In the genomic region with DNA sequence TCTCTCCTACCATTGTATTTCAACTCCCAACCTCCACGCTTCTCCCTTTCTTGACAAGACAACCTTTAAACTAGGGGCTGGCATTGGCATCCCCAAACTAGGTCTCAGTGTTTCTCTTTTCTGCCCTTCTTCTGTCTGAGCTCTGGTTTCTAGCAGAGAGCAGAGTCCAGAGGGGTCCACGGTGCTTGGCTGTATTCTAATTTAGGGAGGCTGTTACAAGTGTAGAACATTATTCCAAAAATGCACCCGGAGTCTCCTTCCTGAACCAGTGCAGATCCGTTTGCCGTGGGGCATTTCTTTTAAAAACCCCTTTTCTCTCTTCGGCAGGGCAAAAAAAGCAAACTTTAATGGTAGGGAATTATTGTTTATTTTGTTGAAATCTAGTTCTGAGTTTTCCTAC, we compare ENCODE assay signal across 9 mouse cellular contexts. TPM values are rescaled to one million over a fixed set of nuclear protein-coding genes. Genes with fewer than 3 reads are reported as not detected.
A peak's percentile ranks its signal among the peaks of the same experiment; 100 is the strongest.
DNase-seq lines count a peak whose midpoint lies in the region; ATAC-seq and TF ChIP-seq lines count a peak whose summit lies in the region.
"Had no signal": no experiment of that assay in that cellular context is flagged by ENCODE, and none has a peak within 500 bp of the region (broad histone marks: within the 10 kb centered on the region; RNA-seq: fewer than 3 reads in every experiment).

No protein-coding gene starts in this region.

- H3K27ac ChIP-seq in heart, embryonic 14.5 days (replicated peaks in 1 of 2; ENCODE audit: control insufficient read depth in 1 of 2, insufficient read depth in 1 of 2, low read depth in 2 of 2, low read length in 2 of 2): peak overlapping the region; percentile 77 to 95
- H3K27ac ChIP-seq in MEL (ENCODE audit: control insufficient read depth, low read depth, low read length): peak overlapping the region; percentile 98
- H3K27ac ChIP-seq in heart, postnatal 0 days (ENCODE audit: low read depth): peak overlapping the region; percentile 94
- H3K27ac ChIP-seq in liver, embryonic 13.5 days: peak overlapping the region; percentile 98
- peak overlapping the region; percentile 87 for H3K27ac ChIP-seq in stomach, postnatal 0 days (replicated peaks)

- no peak for TF ChIP-seq RAD21 in MEL (IDR thresholded peaks at IDR 0.05; ENCODE audit: low read depth, low read length)

- ATAC-seq in heart, embryonic 14.5 days (ENCODE audit: insufficient number of reproducible peaks, insufficient read depth, low FRiP score, low read depth): no peak
- ATAC-seq in heart, postnatal 0 days (ENCODE audit: insufficient read depth, low read depth): no peak
- no peak for ATAC-seq in liver, embryonic 13.5 days (ENCODE audit: low read depth)
- ATAC-seq in stomach, postnatal 0 days (ENCODE audit: low FRiP score, low TSS enrichment): no peak
- ATAC-seq: Patski had no signal

- H3K4me2 ChIP-seq in heart, embryonic 14.5 days (ENCODE audit: low read length): peak overlapping the region; percentile 92
- H3K4me2 ChIP-seq in heart, postnatal 0 days (ENCODE audit: low read depth, low read length): peak overlapping the region; percentile 97
- peak overlapping the region; percentile 99 for H3K4me2 ChIP-seq in liver, embryonic 13.5 days
- peak overlapping the region; percentile 96 for H3K4me2 ChIP-seq in stomach, postnatal 0 days (replicated peaks; ENCODE audit: low read depth)

- no peaks in the 10 kb centered on the region for H3K27me3 ChIP-seq in heart, embryonic 14.5 days (ENCODE audit: control insufficient read depth, insufficient read depth, low read length)
- no peaks in the 10 kb centered on the region for H3K27me3 ChIP-seq in MEL (ENCODE audit: control insufficient read depth in 1 of 2, insufficient read depth in 2 of 2, low read length in 2 of 2)
- H3K27me3 ChIP-seq in heart, postnatal 0 days (ENCODE audit: control insufficient read depth, insufficient read depth, low read length): no peaks in the 10 kb centered on the region
- no peaks in the 10 kb centered on the region for H3K27me3 ChIP-seq in liver, embryonic 13.5 days
- H3K27me3 ChIP-seq in stomach, postnatal 0 days (ENCODE audit: control insufficient read depth, insufficient read depth, low read length): no peaks in the 10 kb centered on the region
- H3K27me3 ChIP-seq: Patski had no signal

- 4% methylated on average over 6 of the region's 6 CpGs for WGBS in heart, embryonic 14.5 days
- WGBS in heart, postnatal 0 days: 2% methylated on average over 6 of the region's 6 CpGs
- WGBS in liver, embryonic 13.5 days (ENCODE audit: insufficient replicate concordance): 2% methylated on average over 6 of the region's 6 CpGs
- 3% methylated on average over 6 of the region's 6 CpGs for WGBS in stomach, postnatal 0 days

- TF ChIP-seq POLR2A in MEL (IDR thresholded peaks at IDR 0.05; ENCODE audit: control insufficient read depth in 1 of 2, insufficient read depth in 1 of 2, low read depth in 1 of 2, low read length in 2 of 2, poor library complexity in 1 of 2): no peak

- peaks cover 9% of the 10 kb centered on the region for H3K36me3 ChIP-seq in heart, embryonic 14.5 days (ENCODE audit: control insufficient read depth, insufficient read depth, low read length)
- peaks cover 0 to 19% of the 10 kb centered on the region in 2 experiments; a peak in 2 of 4 replicates for H3K36me3 ChIP-seq in MEL (ENCODE audit: control insufficient read depth in 1 of 2, insufficient read depth in 2 of 2, low read length in 2 of 2)
- H3K36me3 ChIP-seq in heart, postnatal 0 days (replicated peaks; ENCODE audit: control insufficient read depth, insufficient read depth, low read length): peaks cover 4% of the 10 kb centered on the region
- H3K36me3 ChIP-seq in liver, embryonic 13.5 days: peaks cover 21% of the 10 kb centered on the region
- H3K36me3 ChIP-seq in stomach, postnatal 0 days (ENCODE audit: control insufficient read depth, insufficient read depth, low read length): no peaks in the 10 kb centered on the region

- H3K4me1 ChIP-seq in heart, embryonic 14.5 days (ENCODE audit: control insufficient read depth in 2 of 2, insufficient read depth in 2 of 2, low read length in 2 of 2): peaks cover 44 to 57% of the 10 kb centered on the region in 2 experiments
- H3K4me1 ChIP-seq in MEL (ENCODE audit: control insufficient read depth in 1 of 2, insufficient read depth in 2 of 2, low read length in 2 of 2): peaks cover 0 to 28% of the 10 kb centered on the region in 2 experiments; a peak in 2 of 4 replicates
- peaks cover 46% of the 10 kb centered on the region for H3K4me1 ChIP-seq in heart, postnatal 0 days (ENCODE audit: control insufficient read depth, insufficient read depth)
- H3K4me1 ChIP-seq in liver, embryonic 13.5 days (replicated peaks): peaks cover 61% of the 10 kb centered on the region
- H3K4me1 ChIP-seq in stomach, postnatal 0 days (replicated peaks; ENCODE audit: control insufficient read depth, insufficient read depth): peaks cover 14% of the 10 kb centered on the region

- intact Hi-C loops in heart, postnatal 25 days (cut with DNase I): loop anchor here (1.0 to 5.0 kb wide), 4 partner anchors 69 to 253 kb away; a partner anchor contains a TSS

- H3K79me2 ChIP-seq in MEL (ENCODE audit: control insufficient read depth, insufficient read depth, low read length, poor library complexity): peaks cover 37% of the 10 kb centered on the region

- H3K9me3 ChIP-seq in heart, embryonic 14.5 days (ENCODE audit: control insufficient read depth, low read length): no peaks in the 10 kb centered on the region
- no peaks in the 10 kb centered on the region for H3K9me3 ChIP-seq in MEL (replicated peaks; ENCODE audit: insufficient read depth, low read length)
- no peaks in the 10 kb centered on the region for H3K9me3 ChIP-seq in heart, postnatal 0 days (replicated peaks; ENCODE audit: control insufficient read depth, low read length)
- H3K9me3 ChIP-seq in liver, embryonic 13.5 days (replicated peaks): no peaks in the 10 kb centered on the region
- H3K9me3 ChIP-seq in stomach, postnatal 0 days (ENCODE audit: control insufficient read depth, low read length): no peaks in the 10 kb centered on the region

- H3K4me3 ChIP-seq in heart, embryonic 14.5 days (ENCODE audit: control insufficient read depth in 1 of 2, insufficient read depth in 1 of 2, low read depth in 1 of 2, low read length in 2 of 2): peak overlapping the region; percentile 11 to 98
- H3K4me3 ChIP-seq in MEL (ENCODE audit: control insufficient read depth in 1 of 2, insufficient read depth in 1 of 2, low read depth in 2 of 2, low read length in 2 of 2): peak overlapping the region; percentile 44 to 47
- peak overlapping the region; percentile 87 for H3K4me3 ChIP-seq in heart, postnatal 0 days (ENCODE audit: low read depth, low read length)
- peak overlapping the region; percentile 100 for H3K4me3 ChIP-seq in liver, embryonic 13.5 days (replicated peaks)
- peak overlapping the region; percentile 95; the same call in 1 of the 2 replicates for H3K4me3 ChIP-seq in stomach, postnatal 0 days (ENCODE audit: low read depth, low read length)

- no peak; a peak in 1 of 4 replicates for TF ChIP-seq EP300 in MEL (IDR thresholded peaks at IDR 0.05; ENCODE audit: low read depth in 1 of 2, low read length in 2 of 2)
- TF ChIP-seq EP300 in heart, postnatal 0 days (IDR thresholded peaks at IDR 0.05; ENCODE audit: low read depth): no peak
- TF ChIP-seq EP300 in stomach, postnatal 0 days (optimal IDR thresholded peaks at IDR 0.05): no peak

- no peak for TF ChIP-seq CTCF in MEL (IDR thresholded peaks at IDR 0.05 in 2 of 3, conservative IDR thresholded peaks at IDR 0.05 in 1 of 3; ENCODE audit: control insufficient read depth in 1 of 3, insufficient read depth in 1 of 3, low read depth in 2 of 3, low read length in 3 of 3, poor library complexity in 1 of 3, severe bottlenecking in 1 of 3)
- no peak for TF ChIP-seq CTCF in heart, postnatal 0 days (IDR thresholded peaks at IDR 0.05; ENCODE audit: low read depth)
- no peak for TF ChIP-seq CTCF in stomach, postnatal 0 days (IDR thresholded peaks at IDR 0.05; ENCODE audit: low read depth)

- no peak for DNase-seq in heart, postnatal 25 days (ENCODE audit: low spot score)
- no peak for DNase-seq in MEL (ENCODE audit: low read depth, low spot score)
- DNase-seq in heart, postnatal 0 days (ENCODE audit: low spot score): no peak
- DNase-seq in liver, embryonic 13.5 days: no peak
- no peak for DNase-seq in stomach, postnatal 0 days (ENCODE audit: low spot score)
- no peak for DNase-seq in left cerebral cortex, adult 18-20 months (ENCODE audit: low spot score in 2 of 2)
- no peak for DNase-seq in adrenal gland, postnatal 14 days

- H3K9ac ChIP-seq in heart, embryonic 14.5 days (ENCODE audit: low read length): peak overlapping the region; percentile 66; the same call in 1 of the 2 replicates
- H3K9ac ChIP-seq in MEL (ENCODE audit: control insufficient read depth, low read depth, low read length, poor library complexity, severe bottlenecking): peak overlapping the region; percentile 69
- peak overlapping the region; percentile 50 for H3K9ac ChIP-seq in heart, postnatal 0 days (replicated peaks; ENCODE audit: low read depth, low read length)
- H3K9ac ChIP-seq in liver, embryonic 13.5 days: peak overlapping the region; percentile 71
- peak overlapping the region; percentile 45; the same call in 1 of the 2 replicates for H3K9ac ChIP-seq in stomach, postnatal 0 days (ENCODE audit: low read length)

TF ChIP-seq in MEL, 35 proteins besides CTCF, POLR2A, EP300 and RAD21 (continues in another document):
- TF ChIP-seq MYC (IDR thresholded peaks at IDR 0.05; ENCODE audit: low read depth, low read length): no peak
- TF ChIP-seq NELFE (IDR thresholded peaks at IDR 0.05; ENCODE audit: low read depth, low read length): no peak
- no peak for TF ChIP-seq MAX (IDR thresholded peaks at IDR 0.05; ENCODE audit: low read length)
- no peak for TF ChIP-seq RCOR1 (IDR thresholded peaks at IDR 0.05; ENCODE audit: low read depth, low read length)
- no peak for TF ChIP-seq POLR2AphosphoS5 (IDR thresholded peaks at IDR 0.05; ENCODE audit: borderline replicate concordance, low read depth, low read length)
- TF ChIP-seq MEF2A (IDR thresholded peaks at IDR 0.05; ENCODE audit: extremely low read depth, insufficient replicate concordance, low read depth, low read length, poor library complexity, severe bottlenecking): no peak

RNA-seq across cellular contexts. Expression of a gene that starts 0.7 kb away (rescaled TPM):
- polyA plus RNA-seq in heart, embryonic 14.5 days (2014; fragmentation: Nextera tagmentation; extraction: Ambion mirVana): 36.7 and 43.3 TPM in 2 replicates
- total RNA-seq in heart, postnatal 25 days (2021): 10 to 100 TPM; 41.6 to 45.0 TPM
- total RNA-seq in MEL (2012; rRNA removed): 28.3 and 30.5 TPM in 2 replicates
- 100 to 1,000 TPM; 116 to 242 TPM for polyA plus RNA-seq in MEL (2012; ENCODE audit: insufficient read depth in 1 of 2, insufficient read length in 2 of 2, low read depth in 1 of 2, low replicate concordance in 2 of 2, missing spikeins in 1 of 2)
- 35.6 and 41.1 TPM in 2 replicates for total RNA-seq in heart, postnatal 0 days (2014; rRNA removed; ENCODE audit: low replicate concordance)
- 25.9 and 29.0 TPM in 2 replicates for polyA plus RNA-seq in heart, postnatal 0 days (2015; fragmentation: Nextera tagmentation; extraction: Ambion mirVana)
- 55.5 and 64.8 TPM in 2 replicates for polyA plus RNA-seq in liver, embryonic 13.5 days (2015; fragmentation: Nextera tagmentation; extraction: Ambion mirVana)
- polyA plus RNA-seq in stomach, postnatal 0 days (2015; fragmentation: Nextera tagmentation; extraction: Ambion mirVana): 39.3 and 50.0 TPM in 2 replicates
- 100 to 1,000 TPM; 190 to 197 TPM for total RNA-seq in left cerebral cortex, adult 18-20 months (2021)
- 60.6 and 66.3 TPM in 2 replicates for total RNA-seq in adrenal gland, postnatal 14 days (2021)

Comparison
In these comparisons a context has a peak if more than half of its experiments do, and no peak if none do; other contexts are left out.
1. H3K4me3 ChIP-seq: peak in every context shown above with its lines; median percentile 100 in liver, embryonic 13.5 days; 95 in stomach, postnatal 0 days; 87 in heart, postnatal 0 days; 54 in heart, embryonic 14.5 days; 46 in MEL.